Mouse (Mus musculus): ENCODE measurements around the gene Sf1. TPM values are rescaled to one million over a fixed set of nuclear protein-coding genes. Genes with fewer than 3 reads are reported as not detected.

Gene Sf1
- polyA plus RNA-seq, 1 experiment = 171 TPM

- Histone ChIP-seq H3K27me3 (ENCODE audit: control insufficient read depth, insufficient read depth, low read length) (no peaks in the 10 kb centered on the region), H3K36me3 (ENCODE audit: control insufficient read depth, insufficient read depth, low read length) (peaks cover 27% of the 10 kb centered on the region), H3K4me1 (ENCODE audit: control insufficient read depth, insufficient read depth, insufficient read length, low read length) (peaks cover 17% of the 10 kb centered on the region), H3K27ac (ENCODE audit: insufficient read depth, low read depth, low read length) (no peak overlapping the region), H3K4me3 (ENCODE audit: low read depth, low read length) (peak overlapping the region; percentile 93)
- WGBS = 7% methylated on average over 23 of the region's 23 CpGs
- TF ChIP-seq POLR2A (IDR thresholded peaks at IDR 0.05; ENCODE audit: low read depth, low read length) (no peak), CTCF (IDR thresholded peaks at IDR 0.05; ENCODE audit: extremely low read depth, insufficient read length, insufficient replicate concordance, low read depth, low read length) (no peak)
Observed at GRCm38 (mm10) chr19:6341453-6342077, 21.9 kb upstream of the Sf1 start.

GRCm38 (mm10) chr19:6342276-6342933 is 21.1 kb upstream of the Sf1 start:
- no peak overlapping the region for H3K27ac ChIP-seq (ENCODE audit: insufficient read depth, low read depth, low read length)
- no peak for TF ChIP-seq CTCF (IDR thresholded peaks at IDR 0.05; ENCODE audit: extremely low read depth, insufficient read length, insufficient replicate concordance, low read depth, low read length)
- H3K4me1 ChIP-seq (ENCODE audit: control insufficient read depth, insufficient read depth, insufficient read length, low read length) = peaks cover 15% of the 10 kb centered on the region
- WGBS = 81% methylated on average over 5 of the region's 5 CpGs
- no peaks in the 10 kb centered on the region for H3K27me3 ChIP-seq (ENCODE audit: control insufficient read depth, insufficient read depth, low read length)
- peaks cover 24% of the 10 kb centered on the region for H3K36me3 ChIP-seq (ENCODE audit: control insufficient read depth, insufficient read depth, low read length)
- H3K4me3 ChIP-seq (ENCODE audit: low read depth, low read length) = peak overlapping the region; percentile 93

- peaks cover 15% of the 10 kb centered on the region for H3K4me1 ChIP-seq (ENCODE audit: control insufficient read depth, insufficient read depth, insufficient read length, low read length)
- TF ChIP-seq CTCF (IDR thresholded peaks at IDR 0.05; ENCODE audit: extremely low read depth, insufficient read length, insufficient replicate concordance, low read depth, low read length) (no peak), POLR2A (IDR thresholded peaks at IDR 0.05; ENCODE audit: low read depth, low read length) (no peak)
- no peak overlapping the region for H3K4me3 ChIP-seq (ENCODE audit: low read depth, low read length)
- peaks cover 20% of the 10 kb centered on the region for H3K36me3 ChIP-seq (ENCODE audit: control insufficient read depth, insufficient read depth, low read length)
- no peaks in the 10 kb centered on the region for H3K27me3 ChIP-seq (ENCODE audit: control insufficient read depth, insufficient read depth, low read length)
- 66% methylated on average over 19 of the region's 19 CpGs for WGBS
- H3K27ac ChIP-seq (ENCODE audit: insufficient read depth, low read depth, low read length) = no peak overlapping the region
Observed at GRCm38 (mm10) chr19:6343066-6343925, 20.2 kb upstream of the Sf1 start.

- no peaks in the 10 kb centered on the region for H3K27me3 ChIP-seq (ENCODE audit: control insufficient read depth, insufficient read depth, low read length)
- TF ChIP-seq CTCF (IDR thresholded peaks at IDR 0.05; ENCODE audit: extremely low read depth, insufficient read length, insufficient replicate concordance, low read depth, low read length) = no peak
- TF ChIP-seq POLR2A (IDR thresholded peaks at IDR 0.05; ENCODE audit: low read depth, low read length) = no peak
- peaks cover 13% of the 10 kb centered on the region; the same call in 1 of the 2 replicates for H3K36me3 ChIP-seq (ENCODE audit: control insufficient read depth, insufficient read depth, low read length)
- H3K27ac ChIP-seq (ENCODE audit: insufficient read depth, low read depth, low read length) = no peak overlapping the region
- H3K4me1 ChIP-seq (ENCODE audit: control insufficient read depth, insufficient read depth, insufficient read length, low read length) = peaks cover 15% of the 10 kb centered on the region
- WGBS = 84% methylated on average over 5 of the region's 5 CpGs
- no peak overlapping the region for H3K4me3 ChIP-seq (ENCODE audit: low read depth, low read length)
Observed at GRCm38 (mm10) chr19:6343996-6344395, 19.5 kb upstream of the Sf1 start.

GRCm38 (mm10) chr19:6346023-6346422 is 17.5 kb upstream of the Sf1 start:
- H3K27me3 ChIP-seq (ENCODE audit: control insufficient read depth, insufficient read depth, low read length) = no peaks in the 10 kb centered on the region
- 91% methylated on average over 5 of the region's 5 CpGs for WGBS
- peaks cover 8% of the 10 kb centered on the region for H3K4me1 ChIP-seq (ENCODE audit: control insufficient read depth, insufficient read depth, insufficient read length, low read length)
- TF ChIP-seq CTCF (IDR thresholded peaks at IDR 0.05; ENCODE audit: extremely low read depth, insufficient read length, insufficient replicate concordance, low read depth, low read length) = no peak
- TF ChIP-seq POLR2A (IDR thresholded peaks at IDR 0.05; ENCODE audit: low read depth, low read length) = no peak
- peaks cover 10% of the 10 kb centered on the region; the same call in 1 of the 2 replicates for H3K36me3 ChIP-seq (ENCODE audit: control insufficient read depth, insufficient read depth, low read length)
- no peak overlapping the region for H3K4me3 ChIP-seq (ENCODE audit: low read depth, low read length)
- H3K27ac ChIP-seq (ENCODE audit: insufficient read depth, low read depth, low read length) = no peak overlapping the region

- TF ChIP-seq CTCF (IDR thresholded peaks at IDR 0.05; ENCODE audit: extremely low read depth, insufficient read length, insufficient replicate concordance, low read depth, low read length) = no peak
- TF ChIP-seq POLR2A (IDR thresholded peaks at IDR 0.05; ENCODE audit: low read depth, low read length) = no peak
- H3K36me3 ChIP-seq (ENCODE audit: control insufficient read depth, insufficient read depth, low read length) = peaks cover 10% of the 10 kb centered on the region; the same call in 1 of the 2 replicates
- no peak overlapping the region for H3K27ac ChIP-seq (ENCODE audit: insufficient read depth, low read depth, low read length)
- no peaks in the 10 kb centered on the region for H3K27me3 ChIP-seq (ENCODE audit: control insufficient read depth, insufficient read depth, low read length)
- 87% methylated on average over 10 of the region's 10 CpGs for WGBS
- no peak overlapping the region for H3K4me3 ChIP-seq (ENCODE audit: low read depth, low read length)
- H3K4me1 ChIP-seq (ENCODE audit: control insufficient read depth, insufficient read depth, insufficient read length, low read length) = peaks cover 8% of the 10 kb centered on the region
Observed at GRCm38 (mm10) chr19:6346661-6347060, 16.8 kb upstream of the Sf1 start.

GRCm38 (mm10) chr19:6347615-6348014 is 15.9 kb upstream of the Sf1 start:
- H3K4me1 ChIP-seq (ENCODE audit: control insufficient read depth, insufficient read depth, insufficient read length, low read length) = peaks cover 8% of the 10 kb centered on the region
- no peak for TF ChIP-seq POLR2A (IDR thresholded peaks at IDR 0.05; ENCODE audit: low read depth, low read length)
- no peak for TF ChIP-seq CTCF (IDR thresholded peaks at IDR 0.05; ENCODE audit: extremely low read depth, insufficient read length, insufficient replicate concordance, low read depth, low read length)
- H3K27ac ChIP-seq (ENCODE audit: insufficient read depth, low read depth, low read length) = no peak overlapping the region
- WGBS = 98% methylated on average over 4 of the region's 4 CpGs
- no peaks in the 10 kb centered on the region for H3K27me3 ChIP-seq (ENCODE audit: control insufficient read depth, insufficient read depth, low read length)
- H3K36me3 ChIP-seq (ENCODE audit: control insufficient read depth, insufficient read depth, low read length) = peaks cover 10% of the 10 kb centered on the region; the same call in 1 of the 2 replicates
- H3K4me3 ChIP-seq (ENCODE audit: low read depth, low read length) = no peak overlapping the region
